Mouse (Mus musculus): ENCODE results near the gene Cd163l1. TPM values are rescaled to one million over a fixed set of nuclear protein-coding genes. Genes with fewer than 3 reads are reported as not detected.

Cd163l1 gene
- 0.13 and 0.34 TPM in 2 replicates for polyA plus RNA-seq (2012; rRNA removed)

GRCm38 (mm10) chr7:140217967-140218366 lies at the start of gene Cd163l1:
Gene Cd163l1, plus strand, starts transcription at chr7:140218267.
- TF ChIP-seq CTCF (IDR thresholded peaks at IDR 0.05; ENCODE audit: extremely low read depth, insufficient read depth, low read length) (no peak), POLR2A (IDR thresholded peaks at IDR 0.05; ENCODE audit: extremely low read depth, insufficient read depth, low read length) (no peak)
- Histone ChIP-seq H3K4me3 (ENCODE audit: insufficient read depth, low read length) (no peak within 1 kb of the TSS), H3K4me1 (ENCODE audit: control insufficient read depth, insufficient read depth, low read length) (no peaks in the 10 kb centered on the region), H3K27ac (ENCODE audit: insufficient read depth, low read length) (no peak within 1 kb of the TSS)

DNA sequence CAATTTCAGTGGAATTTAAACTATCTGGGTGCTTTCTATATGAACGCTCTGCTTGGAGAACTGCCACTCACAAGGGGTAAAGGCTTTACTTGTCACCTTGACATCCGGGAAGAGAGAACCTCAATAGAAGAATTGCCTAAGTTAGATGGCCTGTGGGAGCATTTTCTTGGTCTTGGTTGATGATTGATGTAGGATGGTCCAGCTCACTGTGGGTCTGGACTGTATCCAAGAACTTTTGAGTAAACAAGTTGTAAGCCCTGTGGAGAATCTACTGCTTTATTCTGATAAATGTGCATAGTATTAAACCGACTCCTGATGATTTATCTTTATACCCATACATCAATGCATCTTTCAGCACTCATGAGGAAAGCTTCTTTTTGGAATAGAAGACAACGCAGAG lies 48.7 kb upstream of the Cd163l1 start:
- no peak overlapping the region for H3K4me3 ChIP-seq (ENCODE audit: insufficient read depth, low read length)
- no peak for TF ChIP-seq POLR2A (IDR thresholded peaks at IDR 0.05; ENCODE audit: extremely low read depth, insufficient read depth, low read length)
- TF ChIP-seq CTCF (IDR thresholded peaks at IDR 0.05; ENCODE audit: extremely low read depth, insufficient read depth, low read length) = no peak
- no peak overlapping the region for H3K27ac ChIP-seq (ENCODE audit: insufficient read depth, low read length)

DNA sequence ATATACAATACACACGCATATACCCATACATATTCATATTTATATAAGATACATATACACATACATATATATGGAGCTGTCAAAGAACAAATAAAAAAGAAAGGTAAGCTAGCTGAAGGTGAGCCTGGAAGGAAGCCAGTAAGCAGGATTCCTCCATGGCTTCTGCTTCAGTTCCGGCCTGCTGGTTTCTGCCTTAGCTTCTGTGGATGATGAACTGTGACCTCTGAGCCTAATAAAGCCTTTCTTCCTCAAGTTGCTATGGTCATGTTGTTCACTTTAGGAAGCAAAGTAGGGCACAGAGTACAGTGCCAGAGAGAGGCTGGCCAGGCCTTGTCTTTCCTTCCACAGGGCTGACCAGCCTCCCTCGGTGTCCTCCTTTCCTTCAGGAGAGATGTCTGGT lies 47.2 kb upstream of the Cd163l1 start:
- Histone ChIP-seq H3K4me1 (ENCODE audit: control insufficient read depth, insufficient read depth, low read length) (peaks cover 3% of the 10 kb centered on the region; the same call in 1 of the 2 replicates), H3K4me3 (ENCODE audit: insufficient read depth, low read length) (no peak overlapping the region), H3K27ac (ENCODE audit: insufficient read depth, low read length) (no peak overlapping the region)
- TF ChIP-seq CTCF (IDR thresholded peaks at IDR 0.05; ENCODE audit: extremely low read depth, insufficient read depth, low read length) (no peak), POLR2A (IDR thresholded peaks at IDR 0.05; ENCODE audit: extremely low read depth, insufficient read depth, low read length) (no peak)

More for the DNA sequence above, 48.7 kb upstream of the Cd163l1 start:
- peaks cover 3% of the 10 kb centered on the region; the same call in 1 of the 2 replicates for H3K4me1 ChIP-seq (ENCODE audit: control insufficient read depth, insufficient read depth, low read length)

GRCm38 (mm10) chr7:140172936-140173335 lies 45.1 kb upstream of the Cd163l1 start, which contains the start of gene Olfr523:
Gene Olfr523, plus strand, starts transcription at chr7:140173217.
- Histone ChIP-seq H3K4me1 (ENCODE audit: control insufficient read depth, insufficient read depth, low read length) (0 out of 2 replicates have a peak, but pooled peaks cover 1% of the 10 kb centered on the region), H3K27ac (ENCODE audit: insufficient read depth, low read length) (no peak within 1 kb of the TSS), H3K4me3 (ENCODE audit: insufficient read depth, low read length) (no peak within 1 kb of the TSS)
- TF ChIP-seq POLR2A (IDR thresholded peaks at IDR 0.05; ENCODE audit: extremely low read depth, insufficient read depth, low read length) (no peak), CTCF (IDR thresholded peaks at IDR 0.05; ENCODE audit: extremely low read depth, insufficient read depth, low read length) (no peak)

DNA sequence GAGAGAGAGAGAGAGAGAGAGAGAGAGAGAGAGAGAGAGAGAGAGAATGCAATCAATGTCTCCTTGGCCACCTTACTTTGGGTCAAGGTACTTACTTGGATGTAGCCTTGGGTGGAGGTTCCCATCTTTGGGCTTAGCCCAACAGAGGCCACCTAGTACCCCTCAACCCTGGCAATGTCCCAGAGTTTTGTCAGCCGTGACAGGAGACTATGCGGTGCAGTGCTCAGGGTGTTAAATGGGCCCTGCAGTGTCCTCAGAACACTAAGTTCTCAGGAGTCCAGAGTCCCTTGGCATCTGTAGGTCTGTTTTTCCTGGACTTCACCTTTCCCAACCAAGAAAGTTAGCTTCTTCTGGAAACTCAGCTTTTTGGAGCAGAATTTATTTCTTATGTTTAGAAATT lies 38.9 kb upstream of the Cd163l1 start:
- TF ChIP-seq CTCF (IDR thresholded peaks at IDR 0.05; ENCODE audit: extremely low read depth, insufficient read depth, low read length) = no peak
- no peak for TF ChIP-seq POLR2A (IDR thresholded peaks at IDR 0.05; ENCODE audit: extremely low read depth, insufficient read depth, low read length)
- Histone ChIP-seq H3K4me1 (ENCODE audit: control insufficient read depth, insufficient read depth, low read length) (no peaks in the 10 kb centered on the region), H3K27ac (ENCODE audit: insufficient read depth, low read length) (no peak overlapping the region), H3K4me3 (ENCODE audit: insufficient read depth, low read length) (no peak overlapping the region)

DNA sequence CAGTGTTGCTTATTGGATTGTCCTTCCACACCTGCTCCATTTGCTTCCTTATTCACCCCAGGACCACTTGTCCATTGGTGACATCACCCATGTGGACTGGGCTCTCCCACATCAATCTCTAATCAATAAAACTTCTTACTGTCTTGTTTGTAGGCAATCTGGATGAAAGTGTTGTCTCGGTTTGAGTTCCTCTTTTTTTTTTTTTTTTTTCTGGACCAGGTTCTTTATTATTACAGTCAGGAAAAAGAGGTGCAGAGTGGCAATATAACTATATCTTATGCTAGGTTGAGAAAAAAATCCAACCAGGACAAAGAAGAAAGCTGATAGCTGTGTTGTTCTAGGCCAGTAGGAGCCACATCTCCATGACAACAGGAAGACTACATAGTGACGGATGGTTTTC lies 37.4 kb upstream of the Cd163l1 start:
- no peak for TF ChIP-seq CTCF (IDR thresholded peaks at IDR 0.05; ENCODE audit: extremely low read depth, insufficient read depth, low read length)
- no peak for TF ChIP-seq POLR2A (IDR thresholded peaks at IDR 0.05; ENCODE audit: extremely low read depth, insufficient read depth, low read length)
- Histone ChIP-seq H3K4me3 (ENCODE audit: insufficient read depth, low read length) (no peak overlapping the region), H3K4me1 (ENCODE audit: control insufficient read depth, insufficient read depth, low read length) (no peaks in the 10 kb centered on the region), H3K27ac (ENCODE audit: insufficient read depth, low read length) (no peak overlapping the region)

GRCm38 (mm10) chr7:140184206-140184605 lies 33.9 kb upstream of the Cd163l1 start:
- Histone ChIP-seq H3K4me3 (ENCODE audit: insufficient read depth, low read length) (no peak overlapping the region), H3K27ac (ENCODE audit: insufficient read depth, low read length) (no peak overlapping the region), H3K4me1 (ENCODE audit: control insufficient read depth, insufficient read depth, low read length) (no peaks in the 10 kb centered on the region)
- TF ChIP-seq CTCF (IDR thresholded peaks at IDR 0.05; ENCODE audit: extremely low read depth, insufficient read depth, low read length) (no peak), POLR2A (IDR thresholded peaks at IDR 0.05; ENCODE audit: extremely low read depth, insufficient read depth, low read length) (no peak)

- Histone ChIP-seq H3K27ac (ENCODE audit: insufficient read depth, low read length) (no peak overlapping the region), H3K4me3 (ENCODE audit: insufficient read depth, low read length) (no peak overlapping the region), H3K4me1 (ENCODE audit: control insufficient read depth, insufficient read depth, low read length) (no peaks in the 10 kb centered on the region)
- TF ChIP-seq POLR2A (IDR thresholded peaks at IDR 0.05; ENCODE audit: extremely low read depth, insufficient read depth, low read length) (no peak), CTCF (IDR thresholded peaks at IDR 0.05; ENCODE audit: extremely low read depth, insufficient read depth, low read length) (peak; percentile 74)
Measured at GRCm38 (mm10) chr7:140186646-140187620, 31.1 kb upstream of the Cd163l1 start.

DNA sequence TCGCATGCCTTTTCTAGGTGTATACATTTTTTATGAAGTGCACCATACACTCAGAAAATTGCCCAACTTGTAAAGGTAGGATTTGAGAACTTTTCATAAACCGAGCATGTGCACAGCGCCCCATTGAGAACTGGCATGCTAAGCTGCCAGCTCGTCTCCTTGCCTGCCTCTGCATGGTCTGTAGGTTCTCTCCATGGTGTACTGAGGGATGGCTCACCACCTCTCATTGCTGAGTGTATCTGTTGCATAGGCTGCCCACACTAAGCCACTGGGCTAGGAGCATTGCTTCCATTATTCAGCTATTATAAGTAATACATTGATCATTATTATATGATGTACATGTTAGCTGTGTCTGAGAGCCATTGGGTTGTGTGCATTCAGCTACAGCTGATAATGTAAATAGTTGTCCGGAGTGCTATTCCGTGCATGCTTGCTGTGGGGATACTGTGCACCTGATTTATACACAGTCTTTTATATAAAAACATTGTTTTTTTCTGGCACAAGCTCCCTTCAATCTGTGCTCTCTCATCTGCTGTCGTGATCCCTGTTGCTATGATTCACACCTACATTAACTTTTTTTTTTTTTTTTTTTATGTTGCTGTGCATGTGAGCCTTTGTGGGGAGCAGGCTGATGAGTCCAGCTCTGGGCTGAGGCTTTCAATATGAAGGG lies 30.2 kb upstream of the Cd163l1 start:
- no peak overlapping the region for H3K27ac ChIP-seq (ENCODE audit: insufficient read depth, low read length)

More for the DNA sequence above, 30.2 kb upstream of the Cd163l1 start:
- TF ChIP-seq CTCF (IDR thresholded peaks at IDR 0.05; ENCODE audit: extremely low read depth, insufficient read depth, low read length) (no peak), POLR2A (IDR thresholded peaks at IDR 0.05; ENCODE audit: extremely low read depth, insufficient read depth, low read length) (no peak)
- Histone ChIP-seq H3K4me1 (ENCODE audit: control insufficient read depth, insufficient read depth, low read length) (no peaks in the 10 kb centered on the region), H3K4me3 (ENCODE audit: insufficient read depth, low read length) (no peak overlapping the region)
